Mouse (Mus musculus): ENCODE data around the gene Clta.

DNA sequence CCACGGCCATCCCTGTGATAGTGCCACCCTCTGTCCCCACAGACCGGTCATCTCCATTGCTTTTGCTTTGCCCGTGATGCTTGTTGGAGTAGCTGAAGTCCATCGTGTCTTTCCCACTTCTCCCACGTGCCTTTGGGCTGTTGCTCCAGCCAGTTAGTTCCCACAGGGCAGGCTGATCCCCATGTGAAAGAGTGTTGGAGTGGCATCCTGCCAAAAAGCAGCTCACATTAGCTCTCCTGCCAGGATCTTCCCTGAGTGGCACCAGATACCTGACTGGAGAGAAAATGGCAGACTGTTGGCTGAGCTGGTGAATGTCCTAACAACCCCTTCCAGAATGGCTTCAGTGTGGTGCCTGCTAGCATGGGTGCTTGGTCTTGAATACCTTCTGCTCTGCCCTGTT lies 27.3 kb downstream of the Clta start:
- no peak for TF ChIP-seq CTCF (IDR thresholded peaks at IDR 0.05; ENCODE audit: low read depth)
- no peak for TF ChIP-seq EP300 (optimal IDR thresholded peaks at IDR 0.05)
